Mouse (Mus musculus) heart, postnatal 10 days (tissue): ENCODE results near the gene Cdpf1. TPM values are rescaled to one million over a fixed set of nuclear protein-coding genes. Genes with fewer than 3 reads are reported as not detected.

Experiments
- DNase-seq, 2 experiments: peaks; one replicate each; pipeline ENCODE4 v3.0.0; 2021
- intact Hi-C: fragments of 180-260 bp; cut with DNase I; formaldehyde crosslinking; loops from one replicate; pipeline ENCODE4 v1.15.1; 2025
- total RNA-seq, 2 experiments: library from RNA; stranded (reverse); gene quantifications; 2 replicates each; pipeline ENCODE4 v1.2.3; 2021

Cdpf1 gene
- total RNA-seq, 2 experiments from 2014 or later: 39.2 to 40.9 TPM

- DNase-seq: no peak
- intact Hi-C loops: no loop called here
These were observed 40.0 kb downstream of the Cdpf1 start for GRCm38 (mm10) chr15:85771306-85772121.

GRCm38 (mm10) chr15:85768991-85769390 is 42.5 kb downstream of the Cdpf1 start:
- intact Hi-C loops: no loop called here
- DNase-seq: no peak

- no peak for DNase-seq
- intact Hi-C loops: no loop called here
These were observed 44.8 kb downstream of the Cdpf1 start for GRCm38 (mm10) chr15:85766677-85767076.

GRCm38 (mm10) chr15:85765022-85765421 is 46.5 kb downstream of the Cdpf1 start:
- no peak for DNase-seq
- intact Hi-C loops: no loop called here

GRCm38 (mm10) chr15:85762761-85763160 is 48.7 kb downstream of the Cdpf1 start:
- intact Hi-C loops: no loop called here
- no peak for DNase-seq

GRCm38 (mm10) chr15:85757768-85758167 is 53.7 kb downstream of the Cdpf1 start:
- no peak for DNase-seq
- intact Hi-C loops: no loop called here

Other genes with a start within 250 kb of the Cdpf1 start
- gene Wnt7b, start 229.2 kb downstream of the Cdpf1 start, total RNA-seq: under 1 TPM; 0.22 to 0.25 TPM
- 10 to 100 TPM; 39.2 to 52.4 TPM for gene Ppara, start 76.7 kb downstream of the Cdpf1 start, total RNA-seq
- gene Pkdrej, start 10.0 kb upstream of the Cdpf1 start, total RNA-seq: 1 to 10 TPM; 2.3 to 2.9 TPM
- 1 to 10 TPM; 7.5 to 8.5 TPM for gene Ttc38, start 20.6 kb upstream of the Cdpf1 start, total RNA-seq
- gene Gtse1, start 48.0 kb upstream of the Cdpf1 start, total RNA-seq: 1 to 10 TPM; 4.5 to 4.6 TPM
- gene Trmu, start 67.6 kb upstream of the Cdpf1 start, total RNA-seq: 10 to 100 TPM; 30.5 to 32.9 TPM
- gene Celsr1, start 222.1 kb upstream of the Cdpf1 start, total RNA-seq: 10 to 100 TPM; 15.1 to 17.1 TPM
- 10 to 100 TPM; 37.2 to 42.1 TPM for gene Gramd4, start 246.0 kb upstream of the Cdpf1 start, total RNA-seq